Mouse (Mus musculus) activated CD4-positive, CD25-positive, alpha-beta regulatory T cell, adult 4 months (primary cell): ENCODE results near the gene Meis1. TPM values are rescaled to one million over a fixed set of nuclear protein-coding genes. Genes with fewer than 3 reads are reported as not detected.

Experiments
- ATAC-seq: one replicate; pipeline ENCODE4 v1.8.0; 2017
- polyA plus RNA-seq, 2 experiments: library from polyadenylated mRNA; unstranded; fragments of 100-300 nt; shearing (Covaris generic); gene quantifications; one replicate each; pipeline ENCODE4 v1.2.1; 2017

The Meis1 gene
- polyA plus RNA-seq, 2 experiments from 2014 or later = 0.33 TPM; not detected in 1

DNA sequence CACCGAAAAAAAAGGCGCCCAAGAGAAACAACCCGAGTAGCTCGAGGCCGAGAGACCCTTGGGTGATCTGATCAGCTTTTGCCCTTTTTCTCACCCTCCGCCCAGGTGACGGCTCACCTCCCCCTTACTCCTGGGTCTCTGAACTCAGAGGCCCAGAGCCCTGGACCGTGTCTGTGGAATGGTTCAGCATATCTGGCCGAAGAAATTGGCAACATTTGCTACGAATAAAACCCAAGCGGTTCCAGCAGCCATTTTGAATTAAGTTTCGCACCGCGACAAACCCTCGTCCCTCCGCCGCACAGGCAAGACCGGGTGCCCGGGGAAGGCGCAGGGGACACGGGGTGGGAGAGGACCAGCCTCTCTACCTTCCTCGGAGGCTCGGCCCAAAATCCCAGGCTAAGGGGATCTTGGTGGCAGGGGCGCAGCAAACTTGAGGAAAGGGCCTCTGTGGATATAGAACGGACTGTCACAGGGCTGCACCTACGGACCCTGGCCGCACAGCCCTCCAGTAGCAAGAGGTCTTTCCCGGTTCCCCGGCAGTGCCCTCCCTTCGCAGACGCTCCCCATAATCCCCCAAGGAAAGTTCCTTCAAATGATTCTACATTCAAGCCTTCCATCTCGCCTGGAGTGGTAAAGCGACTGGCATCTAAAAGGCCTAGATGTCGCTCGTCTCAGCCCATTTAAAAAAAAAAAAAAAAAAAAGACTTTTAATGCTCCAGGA lies 4.2 kb downstream of the Meis1 start:
- ATAC-seq = no peak

DNA sequence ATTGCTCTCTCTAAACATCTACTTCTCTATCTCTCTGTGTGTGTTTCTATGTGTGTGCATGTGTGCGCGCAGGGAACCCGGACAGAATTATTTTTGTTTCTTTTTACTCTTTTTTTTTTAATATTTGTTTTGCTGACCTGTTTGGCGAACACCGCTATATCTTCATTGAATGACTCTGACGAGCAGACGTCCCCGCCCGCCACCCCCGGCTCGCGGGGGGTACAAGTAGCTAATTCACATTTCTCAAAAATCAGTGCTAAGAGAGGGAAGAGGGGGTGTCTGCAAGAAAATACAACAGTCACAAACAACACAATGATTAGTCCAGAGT lies 4.7 kb downstream of the Meis1 start:
- ATAC-seq = no peak

DNA sequence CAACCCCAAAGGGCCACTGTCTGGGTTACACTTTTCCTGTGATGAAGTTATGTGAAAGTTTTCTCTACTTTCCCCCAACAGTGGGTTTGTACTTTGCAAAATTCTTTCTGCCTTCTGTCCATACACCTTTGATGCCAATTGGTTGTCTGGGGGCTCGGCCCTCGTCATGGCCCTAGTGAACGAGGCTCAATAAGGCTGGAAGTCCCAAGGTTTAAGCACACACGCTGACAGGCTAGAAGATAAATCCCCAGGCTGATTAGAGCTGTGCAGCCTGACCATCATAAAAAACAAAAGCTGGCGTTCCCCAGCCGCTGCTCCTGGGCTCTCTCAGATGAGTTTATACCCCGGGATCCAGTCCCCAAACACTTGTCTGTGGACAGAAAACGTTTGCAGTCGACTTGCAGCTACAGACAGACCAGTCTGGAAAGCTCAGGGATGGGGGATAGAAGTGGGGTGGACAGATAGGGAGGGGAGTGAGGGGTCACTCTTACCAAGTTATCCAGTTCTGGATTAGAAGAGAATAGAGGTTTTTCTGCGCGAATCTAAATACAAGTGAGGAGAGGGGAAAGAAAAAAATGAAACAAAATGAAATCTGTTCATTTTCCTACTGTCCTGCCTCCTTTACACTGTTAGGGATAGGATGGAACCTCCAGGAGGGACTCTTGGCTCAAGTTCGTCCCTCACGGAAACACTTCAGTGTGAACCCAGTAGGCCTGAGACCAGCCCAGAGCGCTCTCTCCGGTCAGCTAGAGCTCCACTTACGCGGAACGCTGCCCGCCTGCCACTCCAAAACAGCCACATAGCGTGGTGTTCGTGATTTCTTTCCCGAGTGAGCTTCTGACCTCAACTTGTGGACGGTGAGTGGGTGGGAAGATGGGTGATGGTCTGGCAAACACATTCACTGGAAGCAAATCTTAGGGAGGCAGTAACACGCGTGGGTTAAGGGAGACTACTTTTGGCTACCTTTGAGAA lies 5.4 kb downstream of the Meis1 start:
- no peak for ATAC-seq

DNA sequence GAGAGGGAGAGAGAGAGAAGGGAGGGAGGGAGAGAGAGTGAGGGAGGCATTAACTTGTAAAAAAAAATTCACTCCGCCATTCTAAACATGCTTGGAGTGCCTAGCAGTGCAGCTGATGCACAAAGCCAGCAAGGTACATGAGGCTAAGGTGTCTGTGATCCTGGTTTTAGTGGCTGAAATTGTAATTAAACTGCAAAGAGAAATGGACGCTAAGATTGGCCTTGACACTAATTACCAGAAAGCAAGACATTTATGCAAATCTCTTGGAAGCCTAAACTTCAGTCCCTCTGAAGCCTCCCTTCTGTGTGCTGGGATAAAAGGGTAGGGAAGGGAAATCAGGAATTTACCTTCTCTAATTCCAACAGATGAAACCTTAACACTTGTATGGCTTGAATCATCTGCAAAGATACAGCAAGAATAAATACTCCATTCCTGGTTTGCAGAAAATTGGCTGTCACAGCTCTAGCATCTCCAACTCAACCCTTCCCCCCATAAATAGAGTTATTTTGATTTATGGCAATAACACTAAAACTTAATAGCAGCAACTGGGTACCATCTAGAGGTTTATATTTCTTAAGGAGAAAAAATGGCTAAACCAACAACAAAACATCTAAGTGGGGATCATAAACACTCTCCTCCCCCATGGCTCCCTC lies 6.2 kb downstream of the Meis1 start:
- no peak for ATAC-seq

DNA sequence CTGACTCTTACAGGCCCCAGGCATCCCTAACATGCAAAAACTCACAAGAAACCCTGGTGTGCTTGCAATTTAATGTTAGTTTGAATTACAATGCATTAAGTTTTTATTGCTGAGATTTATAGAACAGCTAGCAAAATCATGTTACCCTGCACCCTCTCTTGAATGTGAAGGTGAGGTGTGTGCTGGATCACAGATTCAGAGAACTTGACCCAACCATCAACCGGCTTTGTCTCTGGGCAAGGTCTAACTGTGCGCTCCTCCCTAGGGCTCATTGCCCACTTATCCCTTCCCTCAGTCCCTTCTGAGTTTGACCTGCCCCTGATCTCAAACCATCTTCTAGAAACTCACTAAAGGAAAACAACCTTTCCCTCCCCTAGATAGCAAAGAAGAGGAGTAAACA lies 6.8 kb downstream of the Meis1 start:
- no peak for ATAC-seq

DNA sequence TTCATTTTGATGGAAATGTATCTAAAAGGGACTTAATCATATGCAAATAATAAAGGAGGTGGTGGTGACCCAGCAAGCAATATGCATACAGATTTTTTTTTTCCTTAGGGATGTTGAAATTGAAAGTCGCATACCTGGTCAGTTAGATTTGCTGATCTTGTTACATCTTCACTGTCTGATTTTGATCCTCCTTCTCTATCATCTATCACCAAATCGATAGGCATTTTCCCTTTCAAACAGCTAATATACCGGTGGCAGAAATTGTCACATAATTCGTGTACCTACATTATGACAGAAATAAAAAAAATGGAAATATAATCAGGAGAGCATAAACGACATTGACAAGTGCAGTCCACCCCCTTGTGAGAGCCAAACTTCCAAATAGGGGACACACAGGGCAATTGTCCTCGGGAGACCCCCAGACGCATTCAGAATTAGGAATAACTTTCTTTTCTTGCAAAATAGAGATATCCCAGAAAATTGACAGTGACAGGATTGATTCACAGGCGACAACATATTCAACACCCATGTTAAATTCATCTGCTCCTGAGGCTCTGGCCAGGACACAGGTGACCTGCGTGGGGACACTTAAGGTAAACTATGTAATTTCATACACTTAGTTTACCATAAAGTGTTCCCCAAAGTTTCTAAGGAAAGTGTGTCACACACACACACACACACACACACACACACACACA lies 7.5 kb downstream of the Meis1 start:
- no peak for ATAC-seq

DNA sequence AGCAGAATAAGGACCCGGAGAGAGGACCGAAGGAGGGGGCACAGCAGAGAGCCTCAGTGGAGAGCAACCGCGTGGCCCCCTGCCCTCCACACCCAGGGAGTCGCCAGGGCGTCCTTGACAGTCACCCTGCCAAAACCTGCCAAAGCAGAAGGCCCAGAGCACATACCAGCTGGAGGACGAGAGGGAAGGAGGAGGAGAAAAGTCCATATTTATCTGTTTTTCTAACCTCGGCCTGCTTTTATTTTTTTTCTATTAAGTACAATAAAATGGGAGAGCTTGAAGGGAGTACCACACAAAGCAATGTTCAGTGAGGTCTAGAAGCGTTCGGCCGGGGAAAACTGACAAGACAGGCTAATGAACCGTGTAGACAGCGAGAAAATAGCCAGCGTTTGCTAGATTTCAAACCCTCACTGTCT lies 8.4 kb downstream of the Meis1 start:
- no peak for ATAC-seq

DNA sequence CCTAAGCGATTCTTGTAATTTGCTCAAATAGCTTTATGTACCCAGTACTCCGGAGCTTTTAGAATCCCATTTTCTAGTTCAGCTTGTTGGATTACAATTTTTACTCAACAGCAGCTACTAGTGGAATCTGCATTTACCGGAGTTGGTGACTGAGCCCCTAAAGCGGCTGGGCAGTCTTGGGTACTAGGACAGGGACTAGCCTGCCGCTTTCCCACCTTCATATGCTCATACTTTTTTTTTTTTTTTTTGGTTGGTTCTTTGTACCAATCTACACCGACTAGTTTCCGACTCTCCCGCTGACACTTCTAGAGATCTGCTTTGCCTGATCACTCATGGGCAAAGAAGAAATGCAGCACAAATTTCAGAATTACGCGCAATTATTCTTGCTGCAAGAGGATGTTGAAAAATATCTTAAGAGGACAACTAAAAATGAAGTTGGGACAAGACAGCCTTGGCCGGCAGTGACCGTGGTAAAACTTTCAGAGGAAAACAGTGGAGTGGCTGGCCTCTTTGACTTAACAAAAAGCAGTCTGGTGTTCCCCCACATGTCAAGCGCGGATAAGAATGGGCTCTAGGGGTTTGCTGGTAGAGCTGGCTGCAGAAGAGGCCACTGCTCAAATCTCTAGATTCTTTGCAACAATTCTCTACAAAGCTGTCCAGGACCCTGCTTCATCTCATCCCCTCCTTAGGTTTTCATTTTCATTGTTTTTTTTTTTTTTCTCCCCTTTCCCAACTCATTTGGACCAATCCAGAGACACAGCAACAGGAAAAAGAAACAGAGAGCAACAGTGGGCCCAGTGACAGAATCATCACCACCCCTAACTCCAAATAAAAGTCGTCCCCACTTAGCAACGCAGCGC lies 9.0 kb downstream of the Meis1 start:
- ATAC-seq = no peak

DNA sequence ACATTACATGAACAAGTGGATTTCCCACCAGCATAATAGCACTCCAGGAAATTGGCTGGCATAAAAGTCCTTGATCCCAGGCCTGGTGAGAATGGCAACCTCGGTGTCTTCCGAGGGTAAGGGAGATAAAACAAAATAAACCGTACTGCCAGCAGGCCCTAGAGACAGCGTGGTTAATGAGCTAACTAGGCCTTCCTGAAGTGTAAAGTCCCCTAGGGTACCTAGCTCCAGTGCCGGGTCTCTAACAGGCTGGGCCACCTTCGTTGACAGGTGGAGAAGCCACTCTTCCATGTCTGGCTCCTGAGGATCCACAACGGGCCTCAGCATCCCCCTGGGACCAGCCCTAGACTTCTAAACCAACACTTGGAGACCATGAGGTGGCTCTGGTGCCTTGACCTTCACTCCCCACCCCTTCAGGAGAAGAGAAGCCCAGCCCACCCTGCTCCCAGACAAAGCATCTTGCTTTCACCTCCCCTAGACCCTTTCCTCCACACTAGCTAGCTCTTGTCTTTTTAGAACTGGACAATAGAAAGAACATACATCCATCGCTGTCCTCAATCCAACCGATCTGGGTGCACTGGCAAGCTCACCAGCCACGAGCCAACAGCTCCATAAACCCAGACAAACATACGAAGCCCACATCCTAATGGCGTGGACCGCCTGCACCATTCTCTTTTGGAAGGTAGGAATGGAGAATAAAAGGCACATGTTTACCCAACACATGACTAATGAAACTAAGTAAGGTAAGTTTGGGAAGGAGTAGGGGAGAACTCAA lies 10.0 kb downstream of the Meis1 start:
- ATAC-seq = no peak

DNA sequence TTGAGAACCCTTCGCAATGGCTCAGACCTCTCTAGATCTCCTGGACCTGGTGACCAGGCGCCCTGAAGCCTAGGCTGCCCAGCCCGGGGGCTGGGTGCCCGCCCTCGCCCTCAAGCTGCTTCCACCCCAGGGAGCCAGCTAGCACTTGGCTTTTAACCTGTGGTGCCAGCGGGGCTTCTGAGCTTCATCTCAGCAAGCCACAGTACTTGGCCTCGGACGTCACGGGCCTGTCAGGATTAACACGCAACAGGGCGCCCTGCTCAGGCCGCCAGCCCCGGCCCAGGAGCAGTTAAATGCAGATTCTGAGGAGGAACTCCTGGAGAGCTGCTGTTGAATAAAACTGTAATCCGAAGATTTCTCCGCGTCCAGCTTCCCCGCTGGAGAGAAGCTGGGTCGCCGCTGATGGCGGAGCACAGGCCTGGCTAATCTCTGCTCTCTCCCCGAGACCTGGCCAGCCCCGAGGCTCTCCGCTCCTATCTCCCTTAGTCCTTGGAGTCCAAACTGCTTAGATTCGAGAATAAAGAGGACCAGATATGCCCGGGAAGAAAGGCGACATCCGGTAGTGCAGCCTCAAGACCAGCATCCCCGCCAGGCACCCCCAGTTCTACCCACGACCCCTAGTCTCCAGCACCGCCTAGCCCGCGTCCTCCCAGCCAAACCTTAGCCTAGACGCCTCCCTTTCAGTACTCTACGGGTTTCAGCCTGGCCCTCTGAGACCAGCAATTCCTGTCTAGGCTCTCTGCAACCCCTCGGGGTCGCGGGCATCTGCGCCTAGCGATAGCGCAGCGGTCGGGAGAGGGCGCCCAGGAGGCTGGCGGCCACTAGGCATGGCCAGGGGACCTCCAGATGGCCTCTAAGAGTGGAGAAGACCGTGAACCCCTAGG lies 11.0 kb downstream of the Meis1 start:
- no peak for ATAC-seq

DNA sequence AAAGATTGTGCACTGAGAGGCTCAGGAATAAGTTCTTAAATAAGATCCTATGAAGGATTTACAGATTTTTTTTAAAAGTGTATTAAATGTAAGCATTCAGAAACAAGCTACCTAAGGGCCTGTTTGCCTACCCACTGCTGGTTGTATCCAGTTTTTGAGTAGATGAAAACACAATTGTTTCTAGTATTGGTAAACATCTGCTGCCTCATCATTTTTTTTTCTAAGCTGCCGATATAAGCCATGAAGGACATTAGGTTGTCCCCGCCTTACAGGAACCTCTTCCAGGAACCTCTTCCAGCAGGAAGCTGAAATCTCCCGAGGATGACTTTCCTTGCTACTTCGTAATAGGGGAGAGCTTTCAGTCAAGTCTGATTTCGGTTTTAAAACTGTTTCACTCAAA lies 11.7 kb downstream of the Meis1 start:
- ATAC-seq = no peak

DNA sequence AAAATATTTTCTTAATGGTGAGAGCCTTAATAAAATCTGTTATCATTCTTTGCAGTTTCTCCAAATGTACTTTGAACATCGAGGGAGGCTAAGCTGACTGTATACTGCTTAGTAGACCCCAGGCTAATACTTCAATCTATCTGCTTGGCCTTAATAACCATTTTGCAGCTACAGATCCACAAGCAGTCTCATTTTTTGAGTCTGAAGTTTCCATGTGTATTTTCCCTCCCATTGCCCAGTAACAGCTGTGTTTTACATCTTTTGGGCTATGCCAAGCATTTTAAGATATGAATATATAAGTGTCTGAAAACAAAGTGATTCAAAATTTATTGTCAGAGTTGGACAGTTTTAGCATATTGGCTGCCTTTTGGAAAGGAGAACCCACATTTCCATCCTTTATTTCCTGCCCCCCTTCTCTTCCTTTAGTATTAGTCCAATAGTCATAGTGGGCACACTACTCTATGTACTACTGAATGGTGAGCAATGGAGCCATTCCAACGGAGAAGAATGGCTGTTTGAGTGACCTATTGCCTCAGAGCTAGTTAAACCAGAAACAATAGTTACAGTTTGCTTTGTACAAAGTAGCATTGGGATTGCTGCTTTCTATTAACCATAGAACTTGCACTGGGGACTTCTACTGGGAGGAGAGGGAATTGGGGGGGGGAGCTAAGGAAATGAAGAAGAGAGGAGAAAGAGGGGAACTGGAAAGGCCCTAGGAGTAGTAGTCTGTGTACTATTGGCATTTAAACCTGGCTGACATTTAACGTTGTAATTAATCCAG lies 12.7 kb downstream of the Meis1 start:
- ATAC-seq = no peak

DNA sequence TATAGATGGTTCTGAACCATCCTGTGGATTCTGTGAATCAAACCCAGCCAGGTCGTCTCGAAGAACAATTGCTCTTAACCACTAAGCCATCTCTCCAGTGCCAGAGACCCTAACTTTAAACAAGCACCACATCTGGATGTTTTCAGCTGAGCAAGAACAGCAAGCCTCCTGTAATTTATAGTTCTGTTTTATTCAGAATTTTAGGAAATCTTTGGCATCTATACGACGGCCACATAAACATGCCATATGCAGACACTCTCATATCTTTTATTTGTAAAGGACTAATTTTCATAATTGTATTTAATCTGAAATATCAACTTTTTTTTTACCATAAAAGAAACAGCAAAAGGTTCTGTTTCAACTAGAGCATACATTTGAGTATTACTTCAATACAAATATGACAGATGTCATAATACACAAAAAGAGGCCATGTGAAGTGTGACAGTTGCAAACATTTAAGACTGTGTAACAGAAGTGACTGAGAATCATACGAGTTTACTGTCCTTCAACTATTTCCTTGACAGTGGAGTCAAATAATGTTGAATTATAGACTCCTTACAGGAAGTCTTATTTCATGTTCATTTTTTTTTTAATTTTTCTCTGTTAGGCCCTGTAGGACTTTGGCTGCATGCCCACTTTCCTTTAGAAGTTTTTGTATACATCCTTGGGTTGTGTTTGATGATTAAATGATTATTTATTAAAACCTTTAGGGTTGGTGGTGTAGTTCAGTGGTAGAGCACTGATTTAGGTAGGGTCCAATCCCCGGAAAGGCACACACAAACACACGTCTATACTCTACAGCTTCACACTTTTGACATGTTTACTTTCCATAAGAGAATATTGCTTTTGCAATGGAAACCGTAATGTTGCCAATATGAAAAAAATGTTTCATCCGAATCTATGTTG lies 13.5 kb downstream of the Meis1 start:
- no peak for ATAC-seq

DNA sequence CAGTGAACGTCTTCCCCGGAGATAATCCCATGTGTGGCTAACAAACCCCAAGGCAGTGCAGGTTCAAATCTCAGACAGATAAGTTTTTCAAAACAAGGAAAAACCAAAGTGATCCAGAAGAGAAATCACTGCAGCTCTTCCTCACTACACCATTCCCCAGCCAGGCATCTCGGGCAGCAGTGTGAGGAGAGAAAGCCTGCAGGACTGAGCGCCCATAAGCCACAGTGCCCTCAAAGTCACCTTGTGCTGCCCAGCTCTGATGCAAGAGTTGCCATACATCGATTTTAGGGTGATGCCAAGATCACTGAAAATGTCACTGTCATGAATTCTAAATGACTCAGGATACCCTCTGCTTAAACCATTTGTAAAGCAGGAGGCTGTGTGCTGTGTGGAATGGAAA lies 15.7 kb downstream of the Meis1 start:
- no peak for ATAC-seq

DNA sequence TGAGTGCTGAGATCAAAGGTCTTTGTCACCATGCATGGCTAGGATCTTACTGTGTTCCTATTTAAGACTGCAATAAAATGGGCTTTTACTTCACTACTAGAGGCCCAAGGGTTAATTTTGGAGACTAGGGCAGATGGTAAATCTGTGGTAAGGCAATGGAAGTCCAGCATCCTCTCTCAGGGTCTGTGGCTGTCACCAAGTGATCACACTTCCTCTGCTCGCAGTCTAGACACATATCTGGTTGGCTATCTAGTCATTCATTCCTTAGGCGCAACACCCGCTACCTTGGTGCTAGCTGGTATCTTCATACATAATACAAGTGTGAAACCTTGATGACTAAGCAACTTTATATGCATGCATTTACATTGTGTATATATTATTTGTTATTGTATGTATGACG lies 22.0 kb downstream of the Meis1 start:
- no peak for ATAC-seq

DNA sequence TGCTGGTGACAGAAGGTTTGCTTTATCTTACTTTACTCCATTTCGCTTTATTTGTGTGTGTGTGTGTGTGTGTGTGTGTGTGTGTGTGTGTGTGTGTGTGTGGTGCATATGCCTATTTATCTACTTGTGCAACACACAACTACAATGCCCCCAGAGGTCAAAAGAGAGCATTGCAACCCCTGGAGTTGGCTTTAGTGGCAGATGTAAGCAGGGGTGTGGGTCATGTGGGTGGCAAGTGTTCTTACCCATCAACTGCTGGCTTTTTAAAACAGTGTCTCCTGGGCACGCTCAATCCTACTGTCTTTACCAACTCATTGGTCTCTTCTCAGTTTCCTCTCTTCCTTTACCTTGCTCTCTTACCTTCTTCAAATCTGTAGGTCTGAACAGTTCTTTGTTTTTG lies 22.5 kb downstream of the Meis1 start:
- no peak for ATAC-seq

DNA sequence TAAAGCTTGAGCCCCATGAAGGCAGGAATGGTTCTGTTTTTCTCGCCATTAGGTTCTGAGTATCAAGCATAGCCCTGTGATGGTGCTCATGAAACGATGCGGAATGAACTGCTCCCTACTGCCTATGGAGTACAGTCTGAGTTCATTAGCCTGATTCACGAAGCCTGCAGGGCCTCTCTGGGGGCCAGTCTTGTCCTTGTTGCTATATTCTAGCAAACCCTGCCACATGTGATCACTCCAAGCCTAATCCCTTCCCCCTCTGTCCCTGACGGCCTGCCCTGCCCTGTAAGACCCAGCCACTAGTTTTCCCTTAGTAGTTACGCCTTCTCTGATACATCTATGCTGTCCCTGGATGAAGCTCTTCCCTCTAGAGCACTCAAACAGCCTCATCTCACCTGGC lies 26.0 kb downstream of the Meis1 start:
- no peak for ATAC-seq

DNA sequence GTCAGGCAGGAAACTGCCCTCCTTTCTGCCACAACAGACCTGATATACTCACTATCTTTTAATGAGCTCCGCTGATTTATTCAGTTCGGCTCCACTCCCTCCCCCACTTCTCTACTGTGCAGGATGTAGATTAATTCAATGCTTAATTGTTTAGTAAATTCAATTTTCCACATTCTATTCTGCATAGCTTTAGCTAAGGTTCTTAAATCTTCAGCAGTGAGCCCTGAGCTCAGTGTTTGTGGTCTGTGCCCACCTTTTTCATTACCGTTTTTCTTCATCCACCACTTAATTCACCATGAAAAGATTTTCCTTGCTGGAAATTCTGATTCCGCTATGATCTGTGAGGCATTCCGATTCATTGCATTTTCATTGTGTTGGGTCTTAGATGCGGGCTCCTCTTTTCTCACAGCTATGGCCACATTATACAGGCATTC lies 28.5 kb downstream of the Meis1 start:
- no peak for ATAC-seq
